Mouse (Mus musculus): ENCODE results near the gene Mb21d2. TPM values are rescaled to one million over a fixed set of nuclear protein-coding genes. Genes with fewer than 3 reads are reported as not detected.
A peak's percentile ranks its signal among the peaks of the same experiment; 100 is the strongest.

Gene Mb21d2
- polyA plus RNA-seq, 1 experiment from 2014 or later = 6.8 TPM

DNA sequence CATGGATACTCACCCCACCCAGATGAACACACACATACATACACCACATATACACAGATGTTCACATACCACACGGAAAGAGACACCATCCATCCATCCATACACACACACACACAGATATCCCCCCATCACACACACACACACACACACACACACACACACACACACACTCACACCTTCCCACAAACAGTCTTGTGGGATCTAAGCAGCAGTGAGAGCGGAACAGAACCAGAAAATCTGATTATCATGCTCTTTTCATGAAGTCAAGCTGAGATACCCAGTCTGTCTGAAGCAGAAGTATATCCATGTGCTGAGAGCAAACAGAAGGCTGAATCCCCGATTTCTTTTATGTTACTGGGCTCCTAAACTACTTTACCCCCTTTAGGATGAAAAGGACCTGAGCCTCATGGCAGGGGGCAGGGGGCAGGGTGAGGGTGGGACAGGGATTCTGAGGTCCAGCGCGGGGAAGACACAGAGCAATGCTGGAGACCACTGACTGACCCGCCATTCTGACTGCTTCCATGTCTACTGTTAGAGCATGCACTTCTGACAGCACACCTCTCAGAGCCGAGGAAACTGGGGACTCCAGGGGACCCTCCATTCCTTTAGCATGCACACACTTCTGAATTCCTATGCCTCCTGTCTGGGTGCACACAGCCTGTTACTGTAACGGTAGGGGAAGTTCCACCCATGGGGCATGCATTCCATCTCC, 62.7 kb downstream of the Mb21d2 start:
- H3K27ac ChIP-seq (ENCODE audit: low read depth, low read length) = no peak overlapping the region
- ATAC-seq (replicated peaks; ENCODE audit: low FRiP score) (no peak), DNase-seq (ENCODE audit: low spot score) (no peak)
- H3K9me3 ChIP-seq (ENCODE audit: control insufficient read depth, low read length) = no peaks in the 10 kb centered on the region
- no peak overlapping the region for H3K9ac ChIP-seq (ENCODE audit: low read length)
- no peaks in the 10 kb centered on the region for H3K36me3 ChIP-seq (ENCODE audit: control insufficient read depth, insufficient read depth, low read length)
- WGBS = 72% methylated on average over 8 of the region's 8 CpGs
- H3K27me3 ChIP-seq (ENCODE audit: control insufficient read depth, insufficient read depth, low read length) = no peaks in the 10 kb centered on the region
- H3K4me1 ChIP-seq (replicated peaks; ENCODE audit: control insufficient read depth, insufficient read depth, low read length) = peaks cover 4% of the 10 kb centered on the region; the same call in 1 of the 2 replicates
- H3K4me2 ChIP-seq (ENCODE audit: low read depth, low read length, severe bottlenecking) = no peak overlapping the region
- H3K4me3 ChIP-seq (ENCODE audit: low read depth, low read length) = no peak overlapping the region

DNA sequence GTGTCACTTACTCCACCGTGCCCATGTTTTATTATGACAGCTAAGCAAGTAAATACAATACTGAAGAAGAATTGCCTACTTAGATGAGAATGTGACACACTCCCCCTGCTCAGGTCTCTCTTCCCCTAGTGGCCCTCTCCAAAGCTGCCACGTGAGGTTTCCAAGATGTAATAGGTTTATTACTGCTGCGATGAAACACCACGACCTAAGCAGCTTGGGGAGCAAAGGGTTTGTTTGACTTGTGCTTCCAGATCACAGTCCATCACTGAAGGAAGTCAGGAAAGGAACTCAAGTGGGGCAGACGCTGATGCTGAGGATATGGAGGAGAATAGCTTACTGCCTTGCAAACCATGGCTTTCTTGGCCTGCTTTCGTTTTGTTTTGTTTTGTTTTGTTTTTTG, 65.9 kb downstream of the Mb21d2 start:
- no peak overlapping the region for H3K27ac ChIP-seq (ENCODE audit: low read depth, low read length)
- no peak overlapping the region for H3K9ac ChIP-seq (ENCODE audit: low read length)
- no peak for ATAC-seq (replicated peaks; ENCODE audit: low FRiP score)
- H3K36me3 ChIP-seq (ENCODE audit: control insufficient read depth, insufficient read depth, low read length) = no peaks in the 10 kb centered on the region
- H3K4me1 ChIP-seq (replicated peaks; ENCODE audit: control insufficient read depth, insufficient read depth, low read length) = peaks cover 7% of the 10 kb centered on the region; the same call in 1 of the 2 replicates
- no peak for DNase-seq (ENCODE audit: low spot score)
- no peaks in the 10 kb centered on the region; the same call in 1 of the 2 replicates for H3K27me3 ChIP-seq (ENCODE audit: control insufficient read depth, insufficient read depth, low read length)
- 96% methylated on average over 6 of the region's 6 CpGs for WGBS
- no peak overlapping the region for H3K4me3 ChIP-seq (ENCODE audit: low read depth, low read length)
- no peak overlapping the region for H3K4me2 ChIP-seq (ENCODE audit: low read depth, low read length, severe bottlenecking)
- H3K9me3 ChIP-seq (ENCODE audit: control insufficient read depth, low read length) = no peaks in the 10 kb centered on the region

DNA sequence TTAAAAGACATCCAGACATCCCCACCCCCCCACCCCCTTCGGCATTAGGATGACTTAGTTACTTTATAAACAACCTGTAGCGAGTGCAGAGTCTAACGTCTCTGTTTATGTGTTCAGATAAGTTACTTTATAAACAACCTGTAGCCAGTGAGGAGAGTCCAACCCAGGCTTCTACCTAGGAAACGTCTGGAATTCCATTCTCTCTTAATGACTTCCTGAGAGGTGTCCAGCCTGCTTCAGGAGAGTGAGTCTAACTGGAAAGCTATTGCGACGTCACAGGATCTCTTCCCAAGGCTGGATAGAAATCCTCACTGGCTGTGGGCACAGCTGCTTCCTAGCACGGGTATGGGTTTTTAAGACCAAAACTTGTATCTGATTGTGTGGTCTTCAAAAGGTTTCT, 67.4 kb downstream of the Mb21d2 start:
- Histone ChIP-seq H3K27ac (ENCODE audit: low read depth, low read length) (no peak overlapping the region), H3K4me2 (ENCODE audit: low read depth, low read length, severe bottlenecking) (no peak overlapping the region), H3K27me3 (ENCODE audit: control insufficient read depth, insufficient read depth, low read length) (no peaks in the 10 kb centered on the region; the same call in 1 of the 2 replicates), H3K4me1 (replicated peaks; ENCODE audit: control insufficient read depth, insufficient read depth, low read length) (peaks cover 5% of the 10 kb centered on the region; the same call in 1 of the 2 replicates), H3K36me3 (ENCODE audit: control insufficient read depth, insufficient read depth, low read length) (no peaks in the 10 kb centered on the region), H3K9me3 (ENCODE audit: control insufficient read depth, low read length) (no peaks in the 10 kb centered on the region), H3K9ac (ENCODE audit: low read length) (no peak overlapping the region), H3K4me3 (ENCODE audit: low read depth, low read length) (no peak overlapping the region)
- WGBS = 69% methylated on average over 7 of the region's 7 CpGs
- no peak for DNase-seq (ENCODE audit: low spot score)
- no peak for ATAC-seq (replicated peaks; ENCODE audit: low FRiP score)

DNA sequence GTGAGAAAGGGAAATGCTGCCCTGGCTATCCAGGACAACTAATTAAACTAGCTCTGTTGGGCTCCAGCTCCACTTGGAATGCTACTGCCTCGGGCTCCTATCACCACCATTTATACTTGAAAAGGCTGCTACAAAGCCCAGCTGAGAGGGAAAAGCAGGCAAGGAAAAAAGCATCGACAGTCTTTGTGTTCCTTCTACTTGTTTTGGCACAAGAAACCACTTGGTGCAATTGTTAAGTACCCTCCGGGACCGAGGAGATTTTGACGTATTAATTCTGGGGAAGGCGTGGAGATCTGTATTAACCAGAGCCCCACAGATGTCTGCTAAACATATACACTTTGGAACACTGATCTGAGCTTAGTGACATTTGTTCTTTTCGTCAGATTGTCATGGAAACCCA, 69.8 kb downstream of the Mb21d2 start:
- H3K36me3 ChIP-seq (ENCODE audit: control insufficient read depth, insufficient read depth, low read length) = no peaks in the 10 kb centered on the region
- H3K9ac ChIP-seq (ENCODE audit: low read length) = no peak overlapping the region
- H3K4me3 ChIP-seq (ENCODE audit: low read depth, low read length) = no peak overlapping the region
- ATAC-seq (replicated peaks; ENCODE audit: low FRiP score) (peak; percentile 39; the same call in 1 of the 2 replicates), DNase-seq (ENCODE audit: low spot score) (no peak)
- 18% methylated on average over 7 of the region's 7 CpGs for WGBS
- H3K27ac ChIP-seq (ENCODE audit: low read depth, low read length) = no peak overlapping the region
- no peak overlapping the region for H3K4me2 ChIP-seq (ENCODE audit: low read depth, low read length, severe bottlenecking)
- H3K4me1 ChIP-seq (replicated peaks; ENCODE audit: control insufficient read depth, insufficient read depth, low read length) = peaks cover 5% of the 10 kb centered on the region; the same call in 1 of the 2 replicates
- no peaks in the 10 kb centered on the region for H3K9me3 ChIP-seq (ENCODE audit: control insufficient read depth, low read length)
- H3K27me3 ChIP-seq (ENCODE audit: control insufficient read depth, insufficient read depth, low read length) = no peaks in the 10 kb centered on the region; the same call in 1 of the 2 replicates

DNA sequence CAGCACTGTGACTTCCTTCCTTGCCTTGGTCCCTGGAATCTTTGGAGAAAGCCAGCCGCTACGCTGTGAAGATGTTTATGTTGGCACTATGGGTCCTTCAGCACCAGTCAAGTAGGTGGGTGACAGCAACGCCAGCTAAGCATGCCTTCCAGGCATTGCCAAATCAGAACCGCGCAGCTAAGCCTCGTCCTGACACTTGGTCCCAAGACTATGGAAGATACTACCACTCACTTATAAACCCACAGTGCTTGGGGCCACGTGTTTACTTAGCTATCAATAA, 70.5 kb downstream of the Mb21d2 start:
- ATAC-seq (replicated peaks; ENCODE audit: low FRiP score) (no peak), DNase-seq (ENCODE audit: low spot score) (no peak)
- 88% methylated on average over 7 of the region's 7 CpGs for WGBS

DNA sequence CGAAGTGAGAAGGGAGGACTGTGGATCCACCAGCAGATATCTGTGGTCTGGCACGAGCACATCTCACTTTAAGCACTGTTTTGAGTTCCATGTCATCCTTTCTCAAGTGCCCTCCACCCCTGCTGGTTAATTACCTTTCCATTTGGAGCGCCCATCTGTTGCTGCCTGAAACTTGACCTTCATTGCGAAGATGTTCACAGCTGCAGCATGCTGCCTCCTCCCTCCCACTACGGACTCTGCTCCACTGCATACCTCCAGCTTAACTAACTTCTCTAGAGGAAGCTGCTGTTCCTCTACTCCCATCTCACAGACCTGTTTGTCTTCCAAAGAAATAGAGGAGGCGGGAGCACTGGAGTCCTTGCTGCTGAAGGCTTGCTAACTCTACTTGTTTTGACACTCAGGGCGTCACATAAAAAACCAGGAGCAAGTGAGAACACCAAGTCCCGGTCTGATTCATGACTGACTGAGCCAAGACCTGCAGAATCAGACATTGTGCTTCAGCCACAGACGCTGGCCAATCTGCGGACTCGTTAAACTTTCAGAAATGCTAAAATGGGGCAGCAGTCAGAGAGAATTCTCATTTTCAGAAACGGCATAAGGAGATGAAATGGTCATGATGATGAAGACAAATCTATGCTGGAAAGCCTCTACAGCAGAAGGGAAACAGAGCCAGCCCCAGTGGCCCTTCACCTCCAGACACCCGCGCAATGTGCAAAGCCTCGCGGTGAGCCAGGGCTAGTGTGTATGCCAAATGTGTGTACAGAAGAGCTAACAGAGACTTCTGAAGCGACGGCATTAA, 71.1 kb downstream of the Mb21d2 start:
- ATAC-seq (replicated peaks; ENCODE audit: low FRiP score) = no peak
- H3K27me3 ChIP-seq (ENCODE audit: control insufficient read depth, insufficient read depth, low read length) = peaks cover 4% of the 10 kb centered on the region
- no peak overlapping the region for H3K4me2 ChIP-seq (ENCODE audit: low read depth, low read length, severe bottlenecking)
- H3K27ac ChIP-seq (ENCODE audit: low read depth, low read length) = no peak overlapping the region
- no peaks in the 10 kb centered on the region for H3K36me3 ChIP-seq (ENCODE audit: control insufficient read depth, insufficient read depth, low read length)
- WGBS = 86% methylated on average over 18 of the region's 18 CpGs
- H3K4me3 ChIP-seq (ENCODE audit: low read depth, low read length) = no peak overlapping the region
- no peaks in the 10 kb centered on the region for H3K9me3 ChIP-seq (ENCODE audit: control insufficient read depth, low read length)
- no peak for DNase-seq (ENCODE audit: low spot score)
- H3K4me1 ChIP-seq (replicated peaks; ENCODE audit: control insufficient read depth, insufficient read depth, low read length) = peaks cover 5% of the 10 kb centered on the region; the same call in 1 of the 2 replicates
- H3K9ac ChIP-seq (ENCODE audit: low read length) = no peak overlapping the region

More for the DNA sequence above, 70.5 kb downstream of the Mb21d2 start:
- Histone ChIP-seq H3K27ac (ENCODE audit: low read depth, low read length) (no peak overlapping the region), H3K4me2 (ENCODE audit: low read depth, low read length, severe bottlenecking) (no peak overlapping the region), H3K36me3 (ENCODE audit: control insufficient read depth, insufficient read depth, low read length) (no peaks in the 10 kb centered on the region), H3K4me3 (ENCODE audit: low read depth, low read length) (no peak overlapping the region), H3K27me3 (ENCODE audit: control insufficient read depth, insufficient read depth, low read length) (no peaks in the 10 kb centered on the region; the same call in 1 of the 2 replicates), H3K9ac (ENCODE audit: low read length) (no peak overlapping the region), H3K4me1 (replicated peaks; ENCODE audit: control insufficient read depth, insufficient read depth, low read length) (peaks cover 5% of the 10 kb centered on the region; the same call in 1 of the 2 replicates), H3K9me3 (ENCODE audit: control insufficient read depth, low read length) (no peaks in the 10 kb centered on the region)

DNA sequence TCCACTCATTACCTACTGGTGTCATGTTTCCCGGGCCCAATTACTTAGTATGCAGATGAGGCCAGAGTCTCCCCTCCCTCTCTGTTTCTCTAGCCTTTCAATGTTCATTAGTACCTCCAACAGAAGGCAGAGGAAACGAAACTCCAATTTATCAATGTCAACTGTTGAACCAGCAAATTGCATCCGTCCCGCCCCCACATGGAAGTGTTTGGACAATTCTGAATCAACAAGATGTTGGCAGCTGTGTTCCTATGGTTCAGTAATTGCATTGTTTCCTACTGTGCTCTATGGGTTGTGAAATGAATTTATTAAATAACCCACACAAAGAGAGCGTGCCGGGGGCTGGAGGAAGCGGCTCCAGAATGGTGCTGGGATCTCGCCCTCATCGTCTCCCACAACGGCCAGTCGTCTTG, 78.1 kb downstream of the Mb21d2 start:
- H3K27ac ChIP-seq (ENCODE audit: low read depth, low read length) = no peak overlapping the region
- H3K4me2 ChIP-seq (ENCODE audit: low read depth, low read length, severe bottlenecking) = peak overlapping the region; percentile 0; the same call in 1 of the 2 replicates
- H3K4me3 ChIP-seq (ENCODE audit: low read depth, low read length) = no peak overlapping the region
- H3K9me3 ChIP-seq (ENCODE audit: control insufficient read depth, low read length) = no peaks in the 10 kb centered on the region; the same call in 1 of the 2 replicates
- ATAC-seq (replicated peaks; ENCODE audit: low FRiP score) = peak; percentile 89
- peaks cover 10% of the 10 kb centered on the region; the same call in 1 of the 2 replicates for H3K4me1 ChIP-seq (replicated peaks; ENCODE audit: control insufficient read depth, insufficient read depth, low read length)
- H3K36me3 ChIP-seq (ENCODE audit: control insufficient read depth, insufficient read depth, low read length) = no peaks in the 10 kb centered on the region
- DNase-seq (ENCODE audit: low spot score) = peak; percentile 64
- 38% methylated on average over 11 of the region's 11 CpGs for WGBS
- peaks cover 4% of the 10 kb centered on the region; the same call in 1 of the 2 replicates for H3K27me3 ChIP-seq (ENCODE audit: control insufficient read depth, insufficient read depth, low read length)
- no peak overlapping the region for H3K9ac ChIP-seq (ENCODE audit: low read length)

DNA sequence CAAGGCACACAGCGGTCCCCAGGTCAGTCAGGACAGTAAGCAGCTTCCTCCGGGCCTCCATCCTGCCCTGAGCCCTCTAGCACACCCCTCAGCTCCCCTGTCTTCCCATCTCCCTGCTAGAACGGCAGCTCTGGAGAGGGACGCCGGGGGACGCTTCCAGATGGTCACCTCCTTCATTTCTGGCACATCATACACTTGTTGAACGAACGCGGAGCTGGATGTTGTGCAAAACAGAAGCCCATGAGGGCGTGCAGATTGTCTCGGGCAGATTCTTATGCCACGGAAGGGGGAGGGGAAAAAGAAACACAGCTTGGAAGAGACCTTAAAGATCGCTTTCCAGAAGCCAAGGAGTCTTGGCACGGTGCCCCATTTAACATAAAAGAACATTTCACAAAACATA, 78.6 kb downstream of the Mb21d2 start:
- H3K27ac ChIP-seq (ENCODE audit: low read depth, low read length) = no peak overlapping the region
- WGBS = 82% methylated on average over 14 of the region's 14 CpGs

More for the DNA sequence above, 78.6 kb downstream of the Mb21d2 start:
- no peak overlapping the region for H3K4me3 ChIP-seq (ENCODE audit: low read depth, low read length)
- H3K4me1 ChIP-seq (replicated peaks; ENCODE audit: control insufficient read depth, insufficient read depth, low read length) = peaks cover 10% of the 10 kb centered on the region; the same call in 1 of the 2 replicates
- no peak overlapping the region for H3K4me2 ChIP-seq (ENCODE audit: low read depth, low read length, severe bottlenecking)
- no peaks in the 10 kb centered on the region for H3K36me3 ChIP-seq (ENCODE audit: control insufficient read depth, insufficient read depth, low read length)
- no peak overlapping the region for H3K9ac ChIP-seq (ENCODE audit: low read length)
- H3K27me3 ChIP-seq (ENCODE audit: control insufficient read depth, insufficient read depth, low read length) = peaks cover 4% of the 10 kb centered on the region; the same call in 1 of the 2 replicates
- ATAC-seq (replicated peaks; ENCODE audit: low FRiP score) (peak; percentile 37), DNase-seq (ENCODE audit: low spot score) (no peak)
- no peaks in the 10 kb centered on the region; the same call in 1 of the 2 replicates for H3K9me3 ChIP-seq (ENCODE audit: control insufficient read depth, low read length)

All from forebrain, embryonic 11.5 days (tissue).